Mouse (Mus musculus) C2C12 (cell line): ENCODE measurements at regions not wholly inside any gene's neighbourhood (a gene's known extent, or its start where the extent isn't known, plus 50 kb on each side); places are given as distances from the start of the nearest gene placed in this dataset.

Experiments
- H3K27me3 ChIP-seq: one replicate; pipeline ENCODE4 v1.6.1; 2011; ENCODE audit not compliant: control insufficient read depth, insufficient read depth, insufficient read length
- H3K36me3 ChIP-seq: one replicate; pipeline ENCODE4 v1.6.1; 2011; ENCODE audit not compliant: control insufficient read depth, insufficient read depth
- H3K4me3 ChIP-seq: one replicate; pipeline ENCODE4 v1.5.1; 2011; ENCODE audit warnings: mild to moderate bottlenecking, control low read depth; ENCODE audit not compliant: poor library complexity, insufficient read depth, severe bottlenecking
- H3K79me2 ChIP-seq: one replicate; pipeline ENCODE4 v1.6.1; 2011; ENCODE audit not compliant: control insufficient read depth, insufficient read depth
- H3K79me3 ChIP-seq: one replicate; pipeline ENCODE4 v1.6.1; 2011; ENCODE audit warnings: low read depth, control low read depth
- H3ac ChIP-seq: one replicate; pipeline ENCODE3; 2011; ENCODE audit warnings: low read depth; ENCODE audit not compliant: control insufficient read depth, insufficient read length
- CEBPB ChIP-seq: IDR thresholded peaks from one replicate; pipeline ENCODE4 v1.6.1; 2011; ENCODE audit warnings: low read depth, mild to moderate bottlenecking, control low read depth, moderate library complexity
- CTCF ChIP-seq: IDR thresholded peaks from one replicate; pipeline ENCODE4 v1.5.1; 2011; ENCODE audit not compliant: control insufficient read depth, insufficient read depth, insufficient read length
- FOSL1 ChIP-seq: IDR thresholded peaks from one replicate; pipeline ENCODE4 v1.8.0; 2011; ENCODE audit warnings: mild to moderate bottlenecking, low read length; ENCODE audit not compliant: poor library complexity, insufficient read depth, severe bottlenecking
- MAX ChIP-seq: IDR thresholded peaks from one replicate; pipeline ENCODE4 v1.6.1; 2011; ENCODE audit warnings: mild to moderate bottlenecking, control low read depth
- MYOD1 ChIP-seq: IDR thresholded peaks from one replicate; pipeline ENCODE4 v1.6.1; 2011; ENCODE audit warnings: low read depth; ENCODE audit not compliant: control insufficient read depth, insufficient read length
- MYOG ChIP-seq: IDR thresholded peaks from one replicate; pipeline ENCODE4 v1.6.1; 2011; ENCODE audit not compliant: control insufficient read depth, insufficient read length; ENCODE audit errors: extremely low read depth
- USF1 ChIP-seq: IDR thresholded peaks from one replicate; pipeline ENCODE4 v1.6.1; 2011; ENCODE audit warnings: low read depth, mild to moderate bottlenecking, control low read depth, moderate library complexity

GRCm38 (mm10) chr13:102036819-102037624, 269.0 kb upstream of the Pik3r1 start:
- Histone ChIP-seq H3K79me2 (no peaks in the 10 kb centered on the region), H3K4me3 (no peak overlapping the region), H3K36me3 (no peaks in the 10 kb centered on the region), H3K27me3 (no peaks in the 10 kb centered on the region), H3K79me3 (no peaks in the 10 kb centered on the region), H3ac (no peak overlapping the region)
- TF ChIP-seq CEBPB = no peak
- TF ChIP-seq USF1 = no peak
- no peak for TF ChIP-seq MAX
- no peak for TF ChIP-seq MYOD1
- no peak for TF ChIP-seq FOSL1
- no peak for TF ChIP-seq CTCF
- no peak for TF ChIP-seq MYOG

- no peaks in the 10 kb centered on the region for H3K79me3 ChIP-seq
- H3K36me3 ChIP-seq = no peaks in the 10 kb centered on the region
- H3K27me3 ChIP-seq = no peaks in the 10 kb centered on the region
- TF ChIP-seq FOSL1 = no peak
- TF ChIP-seq CEBPB = no peak
- TF ChIP-seq CTCF = no peak
- no peak for TF ChIP-seq MYOG
- TF ChIP-seq MAX = no peak
- no peak for TF ChIP-seq MYOD1
- no peak overlapping the region for H3ac ChIP-seq
- H3K4me3 ChIP-seq = no peak overlapping the region
- H3K79me2 ChIP-seq = no peaks in the 10 kb centered on the region
Measured at GRCm38 (mm10) chr13:102060213-102060612, 292.2 kb upstream of the Pik3r1 start.

GRCm38 (mm10) chr13:102064590-102065273, 296.7 kb upstream of the Pik3r1 start:
- Histone ChIP-seq H3K79me2 (no peaks in the 10 kb centered on the region), H3K4me3 (no peak overlapping the region), H3K36me3 (no peaks in the 10 kb centered on the region), H3K27me3 (no peaks in the 10 kb centered on the region), H3K79me3 (no peaks in the 10 kb centered on the region), H3ac (no peak overlapping the region)
- TF ChIP-seq MYOD1 = no peak
- TF ChIP-seq MAX = no peak
- TF ChIP-seq CTCF = no peak
- no peak for TF ChIP-seq FOSL1
- TF ChIP-seq USF1 = no peak
- no peak for TF ChIP-seq CEBPB
- TF ChIP-seq MYOG = no peak

- TF ChIP-seq FOSL1 (no peak), MYOD1 (no peak), CTCF (no peak), CEBPB (no peak)
- Histone ChIP-seq H3K27me3 (no peaks in the 10 kb centered on the region), H3K79me3 (no peaks in the 10 kb centered on the region), H3K36me3 (no peaks in the 10 kb centered on the region), H3K79me2 (no peaks in the 10 kb centered on the region), H3K4me3 (no peak overlapping the region), H3ac (no peak overlapping the region)
Measured at GRCm38 (mm10) chr13:102065274-102065640, 297.2 kb upstream of the Pik3r1 start.

- TF ChIP-seq MYOG = no peak
- no peak for TF ChIP-seq MYOD1
- no peak for TF ChIP-seq CEBPB
- TF ChIP-seq CTCF = no peak
- TF ChIP-seq USF1 = no peak
- TF ChIP-seq FOSL1 = no peak
- no peak for TF ChIP-seq MAX
- H3K36me3 ChIP-seq = no peaks in the 10 kb centered on the region
- no peaks in the 10 kb centered on the region for H3K27me3 ChIP-seq
- H3K4me3 ChIP-seq = no peak overlapping the region
- H3ac ChIP-seq = no peak overlapping the region
- H3K79me2 ChIP-seq = no peaks in the 10 kb centered on the region
- no peaks in the 10 kb centered on the region for H3K79me3 ChIP-seq
Measured at GRCm38 (mm10) chr13:102065796-102066195, 297.8 kb upstream of the Pik3r1 start.

- Histone ChIP-seq H3K79me2 (no peaks in the 10 kb centered on the region), H3K4me3 (no peak overlapping the region), H3K27me3 (no peaks in the 10 kb centered on the region), H3K36me3 (no peaks in the 10 kb centered on the region), H3ac (no peak overlapping the region), H3K79me3 (no peaks in the 10 kb centered on the region)
- TF ChIP-seq CEBPB (no peak), MYOD1 (no peak), MYOG (no peak), CTCF (no peak), USF1 (no peak), MAX (no peak), FOSL1 (no peak)
Measured at GRCm38 (mm10) chr13:102070740-102071139, 302.7 kb upstream of the Pik3r1 start.
